Mouse (Mus musculus): ENCODE measurements around the gene Tmtc4.

Gene Tmtc4

GRCm38 (mm10) chr14:122872612-122873011 lies 111.2 kb downstream of the Tmtc4 start:
- DNase-seq (ENCODE audit: low spot score in 2 of 2) = no peak

- no peak for DNase-seq (ENCODE audit: low spot score in 2 of 2)
These were observed 111.8 kb downstream of the Tmtc4 start for GRCm38 (mm10) chr14:122871841-122872580.

- DNase-seq (ENCODE audit: low spot score in 2 of 2) = no peak
These were observed 114.0 kb downstream of the Tmtc4 start for GRCm38 (mm10) chr14:122869831-122870230.

Data from spleen, postnatal 4 days (tissue).